Mouse (Mus musculus): ENCODE data around the gene Galr3. TPM values are rescaled to one million over a fixed set of nuclear protein-coding genes. Genes with fewer than 3 reads are reported as not detected.

Galr3 gene
- polyA plus RNA-seq, 1 experiment from 2014 or later: 1.1 TPM

DNA sequence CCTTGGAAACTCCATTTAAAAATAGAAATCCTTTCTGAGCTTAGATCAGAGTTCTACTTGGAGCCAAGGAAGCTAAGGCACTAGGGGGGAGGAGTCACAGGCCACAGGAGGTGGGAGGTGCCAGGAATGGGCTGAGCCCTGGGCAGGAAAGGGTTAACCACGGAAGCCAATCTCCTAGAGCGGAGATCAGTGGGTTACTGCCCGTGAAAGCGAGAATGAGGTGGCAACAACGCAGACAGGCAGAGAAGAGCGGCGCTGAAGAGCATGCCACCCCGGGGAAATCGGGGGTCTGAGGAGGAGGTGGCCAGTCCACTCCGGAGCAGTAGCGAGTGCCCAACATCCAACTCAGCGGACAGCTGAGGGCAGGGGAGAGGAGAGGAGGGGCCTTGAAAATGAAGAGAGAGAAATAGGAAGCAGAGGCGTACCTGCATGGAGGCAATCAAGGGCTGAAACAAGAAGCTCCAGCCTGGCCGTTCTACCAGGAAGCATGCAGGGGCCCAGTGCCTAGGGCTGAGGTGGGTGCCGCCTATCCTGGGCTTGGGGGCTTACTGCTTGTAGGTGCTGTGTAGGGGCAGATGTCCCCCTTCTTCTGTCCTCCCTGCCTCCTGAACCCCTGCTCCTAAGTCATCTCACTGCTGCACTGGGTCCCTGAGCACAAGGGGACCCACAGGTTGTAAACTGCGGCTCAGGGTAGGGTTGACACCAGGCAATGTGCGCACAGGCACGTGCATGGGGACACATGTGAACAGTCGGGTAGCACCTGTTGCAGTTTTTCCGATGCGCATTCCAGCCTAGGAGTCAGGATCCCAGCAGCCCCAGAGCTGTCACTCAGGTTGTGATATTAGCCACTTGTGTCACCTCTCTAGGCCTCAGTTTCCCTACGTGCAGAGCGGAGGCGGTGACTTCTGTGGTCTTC, 926 bp upstream of the Galr3 start:
- ATAC-seq (replicated peaks; ENCODE audit: low FRiP score, low TSS enrichment, low read depth): no peak
- Histone ChIP-seq H3K27me3 (replicated peaks; ENCODE audit: control insufficient read depth, insufficient read depth, low read length) (peaks cover 33% of the 10 kb centered on the region), H3K36me3 (ENCODE audit: control insufficient read depth, insufficient read depth, low read length) (peaks cover 15% of the 10 kb centered on the region), H3K9me3 (ENCODE audit: control insufficient read depth, low read length) (no peaks in the 10 kb centered on the region), H3K4me3 (ENCODE audit: low read depth, low read length) (peak overlapping the region; percentile 24), H3K4me1 (replicated peaks; ENCODE audit: control insufficient read depth, insufficient read depth, low read length) (peaks cover 14% of the 10 kb centered on the region; the same call in 1 of the 2 replicates), H3K9ac (ENCODE audit: low read length) (peak overlapping the region; percentile 14), H3K27ac (ENCODE audit: low read depth) (no peak overlapping the region), H3K4me2 (ENCODE audit: low read length) (peak overlapping the region; percentile 49)
- 16% methylated on average over 24 of the region's 24 CpGs for WGBS
- peak; percentile 80 for DNase-seq (ENCODE audit: low spot score)

- no peaks in the 10 kb centered on the region for H3K9me3 ChIP-seq (ENCODE audit: control insufficient read depth, low read length)
- H3K4me3 ChIP-seq (ENCODE audit: low read depth, low read length): peak overlapping the region; percentile 48
- DNase-seq (ENCODE audit: low spot score) (peak; percentile 72), ATAC-seq (replicated peaks; ENCODE audit: low FRiP score, low TSS enrichment, low read depth) (no peak)
- peak overlapping the region; percentile 95 for H3K4me2 ChIP-seq (ENCODE audit: low read length)
- H3K27ac ChIP-seq (ENCODE audit: low read depth): no peak overlapping the region; the same call in 1 of the 2 replicates
- H3K36me3 ChIP-seq (ENCODE audit: control insufficient read depth, insufficient read depth, low read length): no peaks in the 10 kb centered on the region
- 1% methylated on average over 99 of the region's 105 CpGs for WGBS
- H3K27me3 ChIP-seq (replicated peaks; ENCODE audit: control insufficient read depth, insufficient read depth, low read length): peaks cover 33% of the 10 kb centered on the region
- peak overlapping the region; percentile 51 for H3K9ac ChIP-seq (ENCODE audit: low read length)
- peaks cover 14% of the 10 kb centered on the region; the same call in 1 of the 2 replicates for H3K4me1 ChIP-seq (replicated peaks; ENCODE audit: control insufficient read depth, insufficient read depth, low read length)
Observed at GRCm38 (mm10) chr15:79042721-79043491, 1.2 kb downstream of the Galr3 start.

- H3K9ac ChIP-seq (ENCODE audit: low read length): no peak overlapping the region
- DNase-seq (ENCODE audit: low spot score) (no peak), ATAC-seq (replicated peaks; ENCODE audit: low FRiP score, low TSS enrichment, low read depth) (peak; percentile 48)
- 7% methylated on average over 4 of the region's 4 CpGs for WGBS
- no peaks in the 10 kb centered on the region for H3K9me3 ChIP-seq (ENCODE audit: control insufficient read depth, low read length)
- H3K4me3 ChIP-seq (ENCODE audit: low read depth, low read length): no peak overlapping the region
- H3K27ac ChIP-seq (ENCODE audit: low read depth): peak overlapping the region; percentile 17; the same call in 1 of the 2 replicates
- peaks cover 33% of the 10 kb centered on the region for H3K27me3 ChIP-seq (replicated peaks; ENCODE audit: control insufficient read depth, insufficient read depth, low read length)
- no peaks in the 10 kb centered on the region for H3K36me3 ChIP-seq (ENCODE audit: control insufficient read depth, insufficient read depth, low read length)
- H3K4me1 ChIP-seq (replicated peaks; ENCODE audit: control insufficient read depth, insufficient read depth, low read length): peaks cover 14% of the 10 kb centered on the region; the same call in 1 of the 2 replicates
- no peak overlapping the region for H3K4me2 ChIP-seq (ENCODE audit: low read length)
Observed at GRCm38 (mm10) chr15:79044837-79045236, 3.2 kb downstream of the Galr3 start.

DNA sequence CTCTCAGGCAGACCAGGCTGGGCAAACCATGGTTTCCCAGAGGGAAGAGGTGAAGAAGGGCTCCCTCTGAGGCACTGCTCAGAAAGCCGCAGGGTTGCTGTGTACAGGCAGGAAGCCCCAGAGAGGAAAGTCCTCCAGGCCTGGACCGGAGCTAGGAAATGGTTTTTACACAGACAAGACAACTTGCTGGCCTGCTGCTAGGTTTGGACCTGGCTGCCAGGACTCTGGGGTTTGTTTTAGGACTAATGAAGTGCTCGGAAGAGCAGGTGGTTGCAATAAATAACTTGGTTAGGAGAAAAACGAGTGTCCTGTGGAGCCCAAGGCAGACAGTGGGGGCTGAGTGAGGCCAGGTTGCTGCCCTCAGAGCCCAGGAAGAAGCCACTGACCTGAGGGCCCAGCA, 6.5 kb downstream of the Galr3 start:
- Histone ChIP-seq H3K9ac (ENCODE audit: low read length) (no peak overlapping the region), H3K27me3 (replicated peaks; ENCODE audit: control insufficient read depth, insufficient read depth, low read length) (peaks cover 9% of the 10 kb centered on the region), H3K4me2 (ENCODE audit: low read length) (no peak overlapping the region), H3K27ac (ENCODE audit: low read depth) (no peak overlapping the region), H3K36me3 (ENCODE audit: control insufficient read depth, insufficient read depth, low read length) (peaks cover 1% of the 10 kb centered on the region; the same call in 1 of the 2 replicates), H3K4me1 (replicated peaks; ENCODE audit: control insufficient read depth, insufficient read depth, low read length) (peaks cover 10% of the 10 kb centered on the region; the same call in 1 of the 2 replicates), H3K4me3 (ENCODE audit: low read depth, low read length) (no peak overlapping the region), H3K9me3 (ENCODE audit: control insufficient read depth, low read length) (no peaks in the 10 kb centered on the region)
- no peak for ATAC-seq (replicated peaks; ENCODE audit: low FRiP score, low TSS enrichment, low read depth)
- no peak for DNase-seq (ENCODE audit: low spot score)
- WGBS: 51% methylated on average over 4 of the region's 4 CpGs

GRCm38 (mm10) chr15:79050160-79050845, 8.6 kb downstream of the Galr3 start:
- 53% methylated on average over 9 of the region's 9 CpGs for WGBS
- H3K27ac ChIP-seq (ENCODE audit: low read depth): no peak overlapping the region
- DNase-seq (ENCODE audit: low spot score): no peak
- no peaks in the 10 kb centered on the region for H3K27me3 ChIP-seq (replicated peaks; ENCODE audit: control insufficient read depth, insufficient read depth, low read length)
- H3K4me1 ChIP-seq (replicated peaks; ENCODE audit: control insufficient read depth, insufficient read depth, low read length): peaks cover 10% of the 10 kb centered on the region; the same call in 1 of the 2 replicates
- no peak overlapping the region for H3K4me3 ChIP-seq (ENCODE audit: low read depth, low read length)
- peak; percentile 34; the same call in 1 of the 2 replicates for ATAC-seq (replicated peaks; ENCODE audit: low FRiP score, low TSS enrichment, low read depth)
- H3K4me2 ChIP-seq (ENCODE audit: low read length): no peak overlapping the region
- no peaks in the 10 kb centered on the region for H3K9me3 ChIP-seq (ENCODE audit: control insufficient read depth, low read length)
- no peak overlapping the region for H3K9ac ChIP-seq (ENCODE audit: low read length)
- H3K36me3 ChIP-seq (ENCODE audit: control insufficient read depth, insufficient read depth, low read length): peaks cover 23% of the 10 kb centered on the region

GRCm38 (mm10) chr15:79050964-79051363, 9.3 kb downstream of the Galr3 start:
- H3K9ac ChIP-seq (ENCODE audit: low read length): no peak overlapping the region
- DNase-seq (ENCODE audit: low spot score) (no peak), ATAC-seq (replicated peaks; ENCODE audit: low FRiP score, low TSS enrichment, low read depth) (peak; percentile 44; the same call in 1 of the 2 replicates)
- no peaks in the 10 kb centered on the region for H3K9me3 ChIP-seq (ENCODE audit: control insufficient read depth, low read length)
- H3K27ac ChIP-seq (ENCODE audit: low read depth): peak overlapping the region; percentile 29
- H3K36me3 ChIP-seq (ENCODE audit: control insufficient read depth, insufficient read depth, low read length): peaks cover 29% of the 10 kb centered on the region
- no peak overlapping the region for H3K4me2 ChIP-seq (ENCODE audit: low read length)
- H3K4me3 ChIP-seq (ENCODE audit: low read depth, low read length): no peak overlapping the region
- peaks cover 10% of the 10 kb centered on the region; the same call in 1 of the 2 replicates for H3K4me1 ChIP-seq (replicated peaks; ENCODE audit: control insufficient read depth, insufficient read depth, low read length)
- WGBS: 61% methylated on average over 2 of the region's 2 CpGs
- H3K27me3 ChIP-seq (replicated peaks; ENCODE audit: control insufficient read depth, insufficient read depth, low read length): no peaks in the 10 kb centered on the region

DNA sequence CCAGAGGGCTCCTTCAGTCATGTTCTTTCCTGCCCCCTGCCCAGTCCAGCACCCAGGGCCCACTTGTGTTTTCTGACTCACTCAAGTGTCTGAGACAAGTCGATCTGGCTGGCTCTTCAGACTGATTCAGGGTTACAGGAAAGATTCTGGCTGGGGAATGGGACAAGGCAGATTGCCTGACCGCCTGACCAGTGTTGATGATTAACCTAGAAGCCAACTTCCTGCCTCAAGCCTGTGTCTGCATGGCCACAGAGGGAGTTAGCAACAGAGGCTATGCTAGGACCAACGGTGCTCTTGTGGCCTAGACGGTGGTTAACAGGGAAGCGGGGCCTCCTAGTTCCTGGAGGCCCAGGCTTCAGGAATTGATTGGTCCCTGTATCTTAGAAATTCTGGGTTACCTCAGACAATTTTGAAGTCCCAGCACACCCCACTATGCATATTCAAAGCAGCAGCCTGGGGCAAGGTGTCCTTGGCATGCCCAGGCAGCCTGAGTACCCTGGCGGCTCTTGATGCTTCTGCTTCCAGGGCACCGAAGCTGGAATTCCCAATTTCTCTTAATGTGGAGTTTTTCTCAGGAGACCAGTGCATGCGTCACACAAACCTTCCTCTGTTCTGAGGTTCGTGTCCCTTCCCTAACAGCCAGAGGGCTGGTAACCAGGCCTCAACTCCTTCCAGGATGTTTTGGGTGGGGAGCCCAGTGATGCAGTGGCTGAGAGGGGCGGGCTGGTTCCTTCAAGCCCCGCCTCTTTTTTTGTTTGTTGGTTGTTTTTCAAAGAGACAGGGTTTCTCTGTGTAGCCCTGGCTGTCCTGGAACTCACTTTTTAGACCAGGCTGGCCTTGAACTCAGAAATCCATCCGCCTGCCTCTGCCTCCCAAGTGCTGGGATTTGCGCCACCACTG, 10.0 kb downstream of the Galr3 start:
- 60% methylated on average over 13 of the region's 13 CpGs for WGBS
- Histone ChIP-seq H3K4me2 (ENCODE audit: low read length) (no peak overlapping the region), H3K27ac (ENCODE audit: low read depth) (peak overlapping the region; percentile 29), H3K36me3 (ENCODE audit: control insufficient read depth, insufficient read depth, low read length) (peaks cover 37% of the 10 kb centered on the region), H3K27me3 (replicated peaks; ENCODE audit: control insufficient read depth, insufficient read depth, low read length) (no peaks in the 10 kb centered on the region), H3K9ac (ENCODE audit: low read length) (no peak overlapping the region), H3K9me3 (ENCODE audit: control insufficient read depth, low read length) (no peaks in the 10 kb centered on the region), H3K4me3 (ENCODE audit: low read depth, low read length) (no peak overlapping the region), H3K4me1 (replicated peaks; ENCODE audit: control insufficient read depth, insufficient read depth, low read length) (peaks cover 10% of the 10 kb centered on the region; the same call in 1 of the 2 replicates)
- peak; percentile 72 for ATAC-seq (replicated peaks; ENCODE audit: low FRiP score, low TSS enrichment, low read depth)
- peak; percentile 60 for DNase-seq (ENCODE audit: low spot score)
